Mouse (Mus musculus) heart, postnatal 0 days (tissue): ENCODE data around the gene Tuba1a.
A peak's percentile ranks its signal among the peaks of the same experiment; 100 is the strongest.

Experiments
- CTCF ChIP-seq: IDR thresholded peaks from 2 replicates; pipeline ENCODE4 v1.5.1; 2016; ENCODE audit warnings: antibody characterized with exemption, control low read depth, low read depth
- EP300 ChIP-seq: IDR thresholded peaks from 2 replicates; pipeline ENCODE4 v1.6.1; 2016; ENCODE audit warnings: antibody characterized with exemption, low read depth

DNA sequence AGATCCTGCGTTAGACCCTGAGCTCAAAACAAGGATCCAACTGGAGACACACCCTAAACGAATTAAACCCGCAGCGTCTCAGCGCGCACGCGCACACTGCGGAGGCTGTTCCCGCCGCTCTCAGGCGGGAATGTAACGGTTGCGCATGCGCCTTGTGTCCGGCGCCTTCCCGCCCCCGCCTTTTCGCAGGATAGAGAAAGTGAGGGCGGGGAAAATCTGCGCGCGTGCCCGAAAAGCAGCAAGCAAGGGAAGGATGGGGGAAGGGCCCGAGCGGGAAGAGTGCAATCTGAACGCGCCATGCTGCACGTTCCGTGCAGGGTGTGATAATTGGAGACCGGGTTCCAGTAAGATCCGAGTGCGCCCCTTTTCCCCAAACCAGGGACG, 19.7 kb downstream of the Tuba1a start:
- TF ChIP-seq CTCF (no peak), EP300 (peak; percentile 87; the same call in 1 of the 2 replicates)
